Mouse (Mus musculus) urinary bladder, postnatal 25 days (tissue): ENCODE measurements around the gene Cd180.

Experiments
- DNase-seq: peaks from one replicate; pipeline ENCODE4 v3.0.0; 2022; ENCODE audit warnings: low spot score

The Cd180 gene

GRCm38 (mm10) chr13:102744481-102745269 lies 51.3 kb downstream of the Cd180 start:
- peak; percentile 31 for DNase-seq

GRCm38 (mm10) chr13:102745270-102745600 lies 51.9 kb downstream of the Cd180 start:
- no peak for DNase-seq

GRCm38 (mm10) chr13:102745626-102746342 lies 52.4 kb downstream of the Cd180 start:
- no peak for DNase-seq

- DNase-seq, result no peak
Measured at GRCm38 (mm10) chr13:102746803-102747561, 53.6 kb downstream of the Cd180 start.

- no peak for DNase-seq
Measured at GRCm38 (mm10) chr13:102749194-102749593, 55.8 kb downstream of the Cd180 start.

- no peak for DNase-seq
Measured at GRCm38 (mm10) chr13:102749891-102750290, 56.5 kb downstream of the Cd180 start.

- DNase-seq, result no peak
Measured at GRCm38 (mm10) chr13:102753714-102754556, 60.6 kb downstream of the Cd180 start.

- no peak for DNase-seq
Measured at GRCm38 (mm10) chr13:102755124-102755523, 61.8 kb downstream of the Cd180 start.

- no peak for DNase-seq
Measured at GRCm38 (mm10) chr13:102756071-102756470, 62.7 kb downstream of the Cd180 start.

- no peak for DNase-seq
Measured at GRCm38 (mm10) chr13:102758021-102758420, 64.7 kb downstream of the Cd180 start.

GRCm38 (mm10) chr13:102761410-102761809 lies 68.1 kb downstream of the Cd180 start:
- no peak for DNase-seq

GRCm38 (mm10) chr13:102762203-102762602 lies 68.8 kb downstream of the Cd180 start:
- DNase-seq, result no peak

GRCm38 (mm10) chr13:102764218-102764617 lies 70.9 kb downstream of the Cd180 start:
- DNase-seq, result no peak

GRCm38 (mm10) chr13:102765216-102765615 lies 71.9 kb downstream of the Cd180 start:
- DNase-seq, result no peak

GRCm38 (mm10) chr13:102767110-102767509 lies 73.8 kb downstream of the Cd180 start:
- DNase-seq, result no peak

- no peak for DNase-seq
Measured at GRCm38 (mm10) chr13:102768512-102768911, 75.2 kb downstream of the Cd180 start.

- DNase-seq, result no peak
Measured at GRCm38 (mm10) chr13:102770194-102770593, 76.8 kb downstream of the Cd180 start.

GRCm38 (mm10) chr13:102773169-102773568 lies 79.8 kb downstream of the Cd180 start:
- DNase-seq, result no peak

- DNase-seq, result no peak
Measured at GRCm38 (mm10) chr13:102774786-102775201, 81.4 kb downstream of the Cd180 start.

GRCm38 (mm10) chr13:102775506-102775905 lies 82.1 kb downstream of the Cd180 start:
- no peak for DNase-seq

GRCm38 (mm10) chr13:102778859-102779258 lies 85.5 kb downstream of the Cd180 start:
- DNase-seq, result no peak

- DNase-seq, result no peak
Measured at GRCm38 (mm10) chr13:102779275-102779674, 85.9 kb downstream of the Cd180 start.
